Mouse (Mus musculus): Measurements from ENCODE around the gene Dscam.

Dscam gene

DNA sequence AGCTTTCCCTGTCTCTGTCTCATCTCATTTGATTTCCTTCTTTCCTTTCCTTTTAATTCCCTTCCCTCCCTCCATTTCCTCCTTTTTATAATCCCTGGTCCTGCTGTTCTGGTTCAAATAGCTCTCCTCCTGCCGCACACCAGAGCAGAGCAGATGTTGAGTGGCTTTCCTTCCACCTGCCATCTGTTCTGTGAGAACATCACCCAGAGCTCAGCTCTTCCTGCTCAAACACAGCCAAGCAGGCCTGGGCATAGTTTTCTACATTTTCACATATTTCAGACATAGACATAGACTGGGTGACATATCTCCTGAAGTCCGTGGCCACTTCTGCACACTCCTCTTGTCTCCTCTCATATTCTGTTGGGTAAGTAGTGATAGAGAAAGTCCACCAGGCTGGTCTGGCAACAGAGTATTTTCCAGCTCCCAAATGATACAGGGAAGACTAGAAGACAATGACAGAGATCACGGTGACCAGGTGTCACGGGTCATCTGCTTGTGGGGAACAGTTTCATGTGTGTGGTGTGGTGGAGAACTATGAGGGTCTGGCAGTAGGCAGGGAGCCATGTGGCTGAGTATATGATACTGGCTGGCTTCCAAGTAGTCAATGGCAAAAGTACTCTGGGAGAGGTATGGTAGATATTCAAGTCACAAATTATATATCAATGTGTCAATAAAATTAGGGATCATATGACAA lies 536.3 kb downstream of the Dscam start:
- DNase-seq: no peak

DNA sequence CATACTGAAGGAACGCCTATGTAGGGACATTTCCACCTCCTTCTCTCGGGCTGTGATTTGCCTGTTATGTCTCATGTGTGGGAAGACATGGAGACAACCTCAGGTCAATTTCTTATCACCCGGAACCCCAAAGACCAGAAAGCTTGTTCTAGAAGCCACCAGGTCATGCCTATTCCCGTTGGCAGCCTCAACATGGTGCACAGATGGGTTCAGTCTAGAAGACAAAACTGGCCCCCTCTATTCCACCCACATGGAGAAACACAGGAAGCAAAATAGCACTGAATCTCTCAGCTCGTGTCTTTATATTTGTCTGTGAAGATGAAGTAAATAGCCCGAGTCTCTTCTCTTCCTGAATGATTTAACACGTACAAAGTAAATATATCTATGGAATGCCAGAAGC lies 540.3 kb downstream of the Dscam start:
- DNase-seq: no peak

DNA sequence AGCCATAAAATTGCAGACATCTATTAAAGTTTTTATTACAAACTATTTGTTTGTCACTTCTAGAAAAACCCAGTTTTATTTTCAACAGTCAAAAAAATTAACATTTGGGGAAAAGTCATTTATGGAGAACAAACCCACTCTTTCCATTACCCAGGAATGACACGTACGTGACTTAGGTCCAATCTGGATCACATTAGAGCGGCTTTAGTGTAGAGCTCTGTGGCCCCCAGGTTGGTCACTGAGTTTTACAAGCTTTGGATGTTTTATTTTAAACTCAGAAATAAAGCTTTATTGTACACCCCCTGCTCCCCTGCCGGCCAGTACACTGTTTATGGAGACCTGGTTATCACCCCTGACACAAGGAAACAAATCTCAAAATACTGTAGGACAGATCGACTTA lies 540.9 kb downstream of the Dscam start:
- no peak for DNase-seq

DNA sequence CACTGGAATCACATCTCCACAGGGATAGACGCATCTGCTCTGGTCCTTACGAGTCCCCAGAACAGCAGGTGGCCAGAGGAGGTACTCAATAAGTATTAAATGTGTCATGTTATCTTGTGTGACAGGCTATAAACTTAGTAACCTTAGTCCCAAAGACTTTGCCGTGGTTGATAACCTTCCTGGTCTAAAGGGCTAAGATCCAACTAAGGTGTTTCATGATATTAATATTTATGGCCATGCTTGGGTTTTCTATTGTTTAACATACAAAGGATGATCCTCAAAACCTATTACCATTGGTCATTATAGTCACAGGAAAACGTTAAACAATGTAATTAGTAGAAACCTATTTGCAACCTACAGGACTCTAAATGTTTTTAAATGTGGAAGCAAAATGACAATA lies 545.1 kb downstream of the Dscam start:
- DNase-seq: no peak

DNA sequence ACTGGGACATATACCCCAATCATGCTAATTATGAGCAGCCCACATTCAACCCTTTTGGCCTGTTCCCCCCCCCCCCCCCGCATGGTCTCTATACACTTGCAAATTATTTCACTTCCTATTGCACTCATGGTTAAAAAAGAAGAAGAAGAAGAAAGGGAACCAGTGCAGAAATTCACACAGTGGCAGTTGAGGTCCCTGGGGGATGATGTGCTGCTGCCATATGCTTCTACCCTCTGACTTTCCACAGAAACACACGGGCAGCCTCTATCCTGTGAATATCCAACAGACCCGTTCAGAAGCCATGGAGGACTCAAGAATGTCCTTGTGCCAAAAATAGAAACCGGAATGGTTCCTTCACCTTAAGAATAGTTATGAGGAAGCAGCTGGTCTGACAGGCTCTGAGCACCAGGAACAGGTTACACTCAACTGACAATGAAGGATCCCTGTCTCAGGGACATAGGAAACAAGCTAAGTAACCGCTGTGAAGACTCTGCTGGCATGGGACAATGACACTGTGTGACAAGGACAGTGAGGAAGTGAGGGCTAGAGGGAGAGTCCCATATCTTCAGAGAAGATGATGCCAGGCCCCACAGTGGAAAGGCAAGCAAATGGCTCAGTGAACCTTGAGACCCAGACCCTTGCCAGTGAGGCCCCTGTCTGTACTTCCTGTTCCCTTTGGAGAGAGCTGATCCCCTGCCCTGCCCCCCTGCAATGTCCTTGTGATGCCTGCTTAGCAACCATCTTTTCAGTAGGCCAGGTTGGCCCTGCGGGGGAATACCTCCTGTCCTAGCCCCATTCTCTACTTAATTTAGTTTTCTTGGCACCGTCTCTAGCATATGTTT lies 545.8 kb downstream of the Dscam start:
- DNase-seq: no peak

DNA sequence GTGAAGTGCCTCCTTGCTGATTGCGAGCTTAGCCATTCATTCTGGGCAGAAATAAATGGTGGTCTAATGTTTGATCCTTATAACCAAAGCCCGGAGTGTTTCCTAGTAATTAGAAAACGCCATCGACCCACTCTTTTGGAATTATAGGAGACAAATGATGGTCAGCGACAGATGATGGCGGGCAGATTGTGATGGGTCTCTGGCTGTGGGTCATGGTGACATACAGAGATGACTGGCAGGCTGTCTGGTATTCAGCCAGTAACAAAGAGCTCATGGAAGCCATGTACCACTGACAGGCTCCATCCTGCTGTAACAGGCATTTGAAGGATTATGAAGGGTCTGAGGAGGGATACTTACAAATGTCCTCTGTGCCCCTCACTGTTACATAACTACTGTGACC lies 549.7 kb downstream of the Dscam start:
- peak; percentile 48 to 63 for DNase-seq

DNA sequence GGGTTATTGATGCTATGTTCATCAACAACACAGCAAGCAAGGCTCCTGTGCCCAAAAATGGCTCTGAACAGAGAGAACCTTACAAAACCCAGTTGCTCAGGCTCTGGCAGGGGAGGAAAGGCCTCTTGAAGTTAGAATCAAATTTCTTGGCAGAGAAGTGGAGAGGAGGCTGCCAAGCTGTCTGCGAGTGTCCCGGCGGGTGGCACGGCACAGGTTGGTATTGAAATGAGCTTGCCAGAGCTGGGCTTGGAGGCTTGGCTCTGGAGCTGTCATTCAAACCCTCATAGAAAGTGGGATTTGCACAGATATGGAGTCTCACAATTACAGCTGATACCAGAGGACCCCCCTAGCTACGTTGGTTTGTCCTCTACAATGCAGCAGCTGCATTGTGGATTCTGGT lies 550.1 kb downstream of the Dscam start:
- peak; percentile 89 to 93 for DNase-seq

DNA sequence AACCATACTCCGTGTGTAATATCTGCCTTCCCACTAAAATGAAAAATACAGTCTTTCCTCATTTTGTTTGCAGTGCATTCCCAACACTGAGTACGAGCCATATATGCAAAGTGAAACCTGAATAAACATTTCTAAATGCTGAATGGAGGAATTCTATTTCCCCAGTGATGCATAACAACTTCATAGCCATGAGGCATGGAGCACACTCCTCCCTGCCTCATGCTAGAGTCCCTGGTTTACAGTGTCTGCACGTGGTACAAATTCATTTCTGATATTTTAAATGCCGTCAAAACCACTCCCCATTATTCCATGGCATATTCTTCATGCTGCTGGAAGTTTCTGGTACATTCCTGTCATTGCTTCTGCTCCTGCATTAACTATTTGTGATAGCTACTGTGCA lies 552.8 kb downstream of the Dscam start:
- DNase-seq: no peak

DNA sequence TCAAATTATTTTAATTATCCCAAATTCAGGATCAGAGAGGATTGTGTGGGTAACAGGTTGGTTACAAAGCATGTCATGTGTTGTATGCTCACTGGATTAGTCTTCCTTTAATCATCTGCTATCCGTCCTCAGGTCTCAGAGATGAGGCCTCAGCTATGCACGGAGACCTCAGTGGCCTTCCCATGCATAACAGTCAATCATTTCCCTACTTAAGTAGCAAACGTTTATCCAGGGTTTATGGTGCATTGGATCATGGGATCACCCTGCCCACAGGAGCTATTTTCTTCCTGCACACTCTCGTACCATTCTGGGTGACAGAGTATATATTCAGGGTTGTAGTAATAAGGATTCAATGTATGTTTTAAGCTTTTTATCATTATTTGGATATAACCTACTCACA lies 557.3 kb downstream of the Dscam start:
- no peak for DNase-seq

DNA sequence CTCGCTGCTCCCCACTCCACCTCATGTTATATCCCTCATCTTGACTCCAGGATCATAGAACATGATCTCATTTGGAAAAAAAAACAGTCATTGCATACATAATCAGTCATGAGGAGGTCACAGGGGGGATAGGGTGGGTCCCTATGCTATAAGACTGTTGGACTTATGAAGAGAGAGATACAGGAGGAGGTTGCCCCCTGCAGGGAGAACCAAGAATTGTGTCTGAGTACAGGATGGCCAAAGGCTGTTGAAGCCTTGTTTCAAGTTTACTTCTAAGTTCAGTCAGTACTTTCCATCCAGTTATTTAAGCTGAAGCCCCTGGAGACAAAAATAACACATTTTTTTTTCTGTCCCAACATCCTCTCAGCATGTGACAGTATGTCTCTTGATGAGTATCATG lies 559.7 kb downstream of the Dscam start:
- DNase-seq: peak in 1 of 2 experiments; percentile 55

DNA sequence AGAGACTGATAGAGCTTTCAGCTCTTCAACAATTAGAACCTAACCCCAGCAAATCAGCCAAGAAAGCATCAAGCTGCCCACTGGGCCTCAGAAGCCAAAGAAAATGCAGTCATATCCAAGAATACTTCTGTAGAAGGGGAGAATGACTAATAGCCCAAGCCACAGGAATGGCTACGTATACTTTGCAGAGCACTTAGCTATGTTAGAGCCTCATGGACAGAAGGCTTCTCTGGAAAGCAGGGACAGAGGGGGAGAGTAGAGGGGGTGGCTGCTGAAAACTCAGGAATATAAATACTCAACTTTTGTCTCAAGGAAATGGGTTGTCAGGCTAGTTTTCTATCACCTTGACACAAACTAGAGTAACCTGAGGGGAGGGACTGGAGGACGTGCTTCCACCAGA lies 568.3 kb downstream of the Dscam start:
- DNase-seq: no peak

DNA sequence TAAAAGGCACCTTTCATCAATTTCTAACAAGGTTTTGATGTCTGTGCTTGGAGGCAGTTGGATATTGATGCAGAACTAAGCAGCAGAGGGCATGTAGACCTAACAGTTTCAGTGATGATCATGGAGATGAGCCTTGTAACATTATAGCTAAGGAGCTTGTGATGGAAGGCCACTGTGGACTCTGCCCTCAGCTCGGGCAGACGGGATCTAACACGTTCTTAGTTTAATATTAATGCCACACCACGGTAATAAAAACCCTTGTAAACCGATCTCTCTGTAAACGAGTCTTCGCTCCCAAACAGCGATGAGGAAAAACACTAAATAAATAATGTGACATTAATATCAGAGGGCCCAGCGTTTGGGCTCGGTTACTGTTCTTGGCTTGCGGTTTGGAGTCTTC lies 569.8 kb downstream of the Dscam start:
- no peak for DNase-seq

DNA sequence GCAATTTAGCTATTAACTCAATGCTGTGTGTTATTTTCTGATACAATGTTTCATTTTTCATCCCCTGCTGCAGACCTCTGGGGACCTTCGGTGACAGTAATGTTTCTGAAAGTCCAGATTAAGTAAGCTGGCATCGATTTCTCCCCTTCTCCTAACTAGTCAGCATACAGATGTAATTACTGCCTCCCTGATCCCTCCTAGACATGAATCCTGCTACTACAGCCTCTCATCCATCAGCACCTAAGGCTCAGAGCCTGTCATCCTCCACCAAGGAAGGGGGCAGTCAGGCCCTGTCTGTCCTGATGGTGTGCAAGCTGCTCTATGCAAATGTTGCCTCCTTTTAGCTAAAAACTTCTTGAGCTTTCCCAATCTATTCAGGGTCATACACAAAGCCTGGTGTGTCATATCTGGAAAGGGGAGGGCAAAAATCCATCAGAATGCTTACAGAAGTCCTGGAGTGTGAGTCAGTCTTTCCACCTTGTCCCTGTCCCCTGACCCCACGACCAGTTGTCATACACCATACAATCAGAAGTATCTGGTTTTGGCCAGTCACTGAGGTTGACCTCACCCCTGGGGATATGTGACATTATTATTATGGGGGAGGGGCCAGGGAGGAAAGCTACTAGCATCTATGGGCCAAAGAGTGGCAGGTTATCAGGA lies 571.0 kb downstream of the Dscam start:
- DNase-seq: no peak

DNA sequence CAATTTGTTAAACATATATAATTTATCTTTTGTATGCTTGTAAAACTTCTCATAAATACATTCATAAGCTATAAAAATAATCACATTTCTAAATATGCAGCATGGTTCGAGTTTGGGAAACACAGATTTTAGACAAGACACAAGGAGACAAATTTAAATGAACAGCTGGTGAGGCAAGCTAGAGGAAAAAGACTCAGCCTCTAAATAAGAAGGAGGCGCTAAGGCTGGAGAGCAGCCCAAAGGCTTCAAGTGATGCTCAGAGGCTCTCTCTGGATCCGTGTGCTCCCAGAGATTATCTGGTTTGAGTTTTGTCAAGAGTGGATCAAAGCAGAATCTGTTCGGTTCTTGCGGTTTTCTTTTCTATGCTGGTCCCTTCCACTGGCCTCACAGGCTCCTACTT lies 594.7 kb downstream of the Dscam start:
- DNase-seq: no peak

DNA sequence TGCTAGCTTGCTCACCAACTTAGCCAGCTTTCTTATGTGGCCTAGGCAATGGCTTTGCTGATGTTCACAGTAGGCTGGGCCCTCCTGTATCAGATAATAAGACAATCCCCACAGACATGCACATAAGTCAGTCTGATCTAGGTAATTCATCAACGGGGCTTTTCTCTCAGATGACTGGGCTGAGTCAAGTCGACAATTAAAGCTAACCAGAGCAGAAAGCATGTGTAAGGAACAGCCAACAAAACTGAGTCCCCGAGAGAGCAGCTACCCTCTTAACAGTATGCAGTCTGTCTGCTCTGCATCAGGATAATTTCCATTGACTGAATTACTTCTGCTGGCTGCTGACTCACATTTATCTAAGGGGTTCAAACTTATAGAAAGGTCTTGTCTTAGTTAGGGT lies 603.1 kb downstream of the Dscam start:
- no peak for DNase-seq

DNA sequence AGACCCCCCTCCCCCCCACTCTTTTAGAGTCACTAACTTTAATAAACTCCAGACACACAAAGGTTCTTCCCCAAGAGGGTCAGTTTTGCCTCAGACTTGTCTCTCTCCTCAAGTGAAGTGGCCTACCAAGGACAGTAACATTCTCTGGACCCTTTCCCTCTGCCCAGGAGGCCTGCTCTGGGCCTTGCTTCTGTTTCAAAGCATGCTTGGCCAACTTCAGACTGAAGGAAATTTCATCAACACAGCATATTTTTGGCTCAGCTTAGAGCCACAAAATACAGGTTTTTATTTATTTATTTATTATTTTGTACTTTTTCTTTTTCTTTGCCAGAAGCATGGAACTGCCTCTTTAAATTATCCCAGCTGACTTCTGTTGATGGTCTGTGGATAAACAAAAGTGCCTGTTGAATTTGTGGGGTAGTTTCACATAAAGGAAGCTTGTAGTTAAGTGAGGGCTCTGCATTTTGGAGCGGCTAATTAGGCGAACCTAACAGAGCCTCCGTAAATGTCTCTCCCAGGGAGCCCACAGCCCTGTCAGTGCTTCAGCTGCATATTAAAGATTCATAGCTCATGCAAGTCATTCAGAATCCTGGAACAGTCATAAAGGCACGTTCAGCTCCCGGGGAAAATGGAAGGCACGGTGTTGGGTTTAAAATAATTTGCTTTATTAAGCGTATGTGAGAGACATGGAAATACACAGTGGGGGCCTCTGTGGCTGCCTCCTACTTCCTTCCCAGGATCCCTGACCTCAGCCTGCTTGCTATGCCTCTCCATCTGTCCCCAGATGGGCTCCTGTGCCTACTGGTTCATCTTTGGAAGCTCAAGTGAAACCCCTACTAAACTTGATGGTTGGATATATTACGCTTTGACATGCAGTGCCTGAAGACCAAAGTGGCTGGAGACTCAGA lies 606.9 kb downstream of the Dscam start:
- DNase-seq: no peak

DNA sequence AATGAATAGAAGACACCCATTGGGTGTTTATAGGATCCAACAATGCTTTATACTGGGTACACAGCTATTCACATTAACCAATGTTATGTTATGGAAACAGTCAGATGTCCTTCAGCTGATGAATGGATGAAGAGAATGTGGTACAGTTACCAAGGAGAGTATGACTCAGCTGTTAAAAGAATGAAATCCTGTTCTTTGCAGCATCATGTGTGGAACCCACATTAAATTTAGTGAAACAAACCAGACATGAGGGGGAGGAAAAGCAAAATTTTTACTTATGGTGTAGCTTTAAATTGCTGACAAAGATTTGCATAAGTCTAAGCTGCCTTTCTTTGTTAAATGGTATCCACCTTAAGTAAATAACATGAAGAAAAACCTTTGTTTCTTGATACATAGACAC lies 610.8 kb downstream of the Dscam start:
- no peak for DNase-seq

DNA sequence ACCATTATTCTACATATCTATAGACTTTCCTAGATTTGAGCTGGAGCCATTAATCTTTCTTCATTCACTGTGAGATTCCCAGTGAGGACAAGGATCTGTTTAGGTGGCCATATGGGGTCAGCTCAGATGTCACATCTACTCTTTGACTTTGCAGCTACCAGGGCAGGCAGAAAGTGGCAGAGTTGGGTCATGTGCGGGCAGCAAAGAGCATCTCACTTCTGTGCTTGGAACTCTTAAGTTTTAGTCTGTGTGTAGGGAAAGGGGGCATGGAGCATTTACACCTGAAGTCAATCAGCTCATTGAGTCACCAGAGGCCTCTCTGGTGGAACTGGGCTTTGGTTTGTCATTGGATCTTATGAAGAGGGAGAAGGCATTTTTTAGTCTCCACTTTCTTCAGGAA lies 612.2 kb downstream of the Dscam start:
- DNase-seq: no peak

DNA sequence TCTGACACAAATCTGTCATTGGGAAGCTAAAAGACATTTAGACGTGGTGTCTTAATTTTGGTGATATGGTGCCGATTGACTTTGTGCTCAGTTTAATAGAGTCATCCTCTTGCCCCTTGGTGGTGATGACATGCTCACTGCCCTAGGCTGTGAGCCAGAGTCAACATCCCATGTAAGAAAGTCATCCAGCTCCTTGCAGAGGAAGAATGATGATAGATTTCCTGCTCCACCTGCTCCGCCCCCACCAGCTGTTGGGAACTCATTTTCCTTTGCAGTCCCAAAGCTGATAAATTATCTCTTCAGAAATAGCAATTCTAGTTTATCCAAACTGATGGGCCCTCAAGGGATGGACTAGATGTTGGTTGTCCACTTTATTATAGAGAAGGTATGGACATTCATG lies 613.9 kb downstream of the Dscam start:
- DNase-seq: no peak

DNA sequence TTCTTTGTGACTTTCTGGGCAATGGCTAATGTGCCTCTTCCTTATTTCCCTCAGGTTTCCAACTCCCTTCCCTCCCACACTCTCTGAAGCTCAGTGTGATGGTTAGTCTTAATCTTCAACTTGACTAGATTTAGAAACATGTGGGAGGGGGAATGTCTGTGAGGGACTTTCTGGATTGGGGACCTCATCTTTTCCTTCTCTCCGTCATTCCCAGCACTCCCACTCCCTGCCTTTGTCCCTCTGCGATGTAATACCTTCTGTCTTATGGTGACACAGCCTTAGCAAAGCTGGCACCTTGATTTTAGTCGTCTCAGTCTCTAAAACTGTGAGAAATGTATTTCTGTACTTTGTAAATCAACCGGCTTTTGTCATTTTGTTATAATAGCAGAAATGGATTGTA lies 615.1 kb downstream of the Dscam start:
- no peak for DNase-seq

DNA sequence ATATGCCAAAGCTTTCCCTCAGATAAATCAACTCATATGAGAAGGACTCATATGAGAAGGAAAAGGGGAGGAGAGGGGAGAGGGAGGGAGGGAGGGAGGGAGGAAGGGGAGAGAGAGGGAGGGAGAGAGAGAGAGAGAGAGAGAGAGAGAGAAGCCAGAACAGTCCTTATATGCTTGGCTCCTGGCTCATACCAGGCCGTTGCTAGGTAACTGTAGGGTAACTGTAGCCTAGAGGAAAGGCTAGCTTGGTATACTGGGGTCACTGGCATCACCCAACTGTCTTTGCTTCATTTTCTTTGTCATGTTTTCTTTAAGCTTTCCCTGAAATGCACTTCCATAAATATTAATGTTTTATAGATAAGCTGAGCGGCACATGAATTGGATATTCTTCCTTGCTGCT lies 617.9 kb downstream of the Dscam start:
- DNase-seq: no peak

DNA sequence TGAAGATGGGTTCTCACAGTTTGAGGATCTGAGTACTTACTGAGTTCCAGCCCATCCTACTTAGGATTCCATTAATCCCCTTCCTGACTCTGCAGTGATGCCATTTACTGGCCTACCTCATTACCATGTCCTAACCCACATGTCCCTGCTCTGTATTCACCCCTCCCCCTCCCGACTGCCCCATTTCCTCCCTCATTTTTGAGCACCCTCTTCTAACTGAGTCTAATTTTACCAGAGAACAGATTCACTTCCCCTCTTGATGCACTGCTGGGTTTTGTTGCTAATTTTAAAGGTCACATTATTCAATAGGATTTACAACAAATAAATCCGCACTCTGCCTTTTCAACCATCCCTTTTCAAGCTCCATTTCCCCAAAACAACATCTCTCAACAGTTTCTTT lies 629.5 kb downstream of the Dscam start:
- DNase-seq: no peak
